Mouse (Mus musculus) heart, postnatal 0 days (tissue): ENCODE results near the gene Ccdc141.

Experiments used
- CTCF ChIP-seq: IDR thresholded peaks from 2 replicates; pipeline ENCODE4 v1.5.1; 2016; ENCODE audit warnings: antibody characterized with exemption, control low read depth, low read depth
- EP300 ChIP-seq: IDR thresholded peaks from 2 replicates; pipeline ENCODE4 v1.6.1; 2016; ENCODE audit warnings: antibody characterized with exemption, low read depth

GRCm38 (mm10) chr2:77081156-77081555, 89.3 kb downstream of the Ccdc141 start:
- no peak for TF ChIP-seq EP300
- 0 out of 2 replicates have a peak, but pooled peaks have one; percentile 2 for TF ChIP-seq CTCF
